ENCODE assay signal across 27 mouse cellular contexts in genomic region chr11:107524966-107525365, GRCm38 (mm10). TPM values are rescaled to one million over a fixed set of nuclear protein-coding genes. Genes with fewer than 3 reads are reported as not detected.
DNase-seq lines count a peak whose midpoint lies in the region; ATAC-seq and TF ChIP-seq lines count a peak whose summit lies in the region.
"Had no signal": no experiment of that assay in that cellular context is flagged by ENCODE, and none has a peak within 500 bp of the region (broad histone marks: within the 10 kb centered on the region; RNA-seq: fewer than 3 reads in every experiment).

No protein-coding gene starts in this region.

- H3K79me2 ChIP-seq in MEL (ENCODE audit: control insufficient read depth, insufficient read depth, low read length, poor library complexity), result no peaks in the 10 kb centered on the region

- no peak overlapping the region for H3K27ac ChIP-seq in MEL (ENCODE audit: control insufficient read depth, low read depth, low read length)
- no peak overlapping the region for H3K27ac ChIP-seq in lung, postnatal 0 days (ENCODE audit: low read length)
- H3K27ac ChIP-seq: embryonic facial prominence, embryonic 12.5 days; embryonic facial prominence, embryonic 15.5 days; heart, embryonic 15.5 days; hindbrain, embryonic 10.5 days; hindbrain, embryonic 13.5 days had no signal

- no peak overlapping the region for H3K4me2 ChIP-seq in lung, postnatal 0 days (replicated peaks; ENCODE audit: low read depth, low read length)
- H3K4me2 ChIP-seq: embryonic facial prominence, embryonic 12.5 days; embryonic facial prominence, embryonic 15.5 days; heart, embryonic 12.5 days; heart, embryonic 15.5 days; hindbrain, embryonic 13.5 days had no signal

- no peaks in the 10 kb centered on the region for H3K36me3 ChIP-seq in MEL (ENCODE audit: control insufficient read depth in 1 of 2, insufficient read depth in 2 of 2, low read length in 2 of 2)
- H3K36me3 ChIP-seq in lung, postnatal 0 days (ENCODE audit: insufficient read depth, low read length), result no peaks in the 10 kb centered on the region
- H3K36me3 ChIP-seq: embryonic facial prominence, embryonic 12.5 days; embryonic facial prominence, embryonic 15.5 days; heart, embryonic 12.5 days; heart, embryonic 15.5 days; hindbrain, embryonic 10.5 days; hindbrain, embryonic 13.5 days had no signal

- TF ChIP-seq POLR2A in MEL (IDR thresholded peaks at IDR 0.05; ENCODE audit: control insufficient read depth in 1 of 2, insufficient read depth in 1 of 2, low read depth in 1 of 2, low read length in 2 of 2, poor library complexity in 1 of 2), result no peak

- H3K4me3 ChIP-seq in MEL (ENCODE audit: control insufficient read depth in 1 of 2, insufficient read depth in 1 of 2, low read depth in 2 of 2, low read length in 2 of 2), result no peak overlapping the region
- H3K4me3 ChIP-seq in lung, postnatal 0 days (ENCODE audit: low read depth, low read length), result no peak overlapping the region
- H3K4me3 ChIP-seq: embryonic facial prominence, embryonic 12.5 days; embryonic facial prominence, embryonic 15.5 days; heart, embryonic 12.5 days; heart, embryonic 15.5 days; hindbrain, embryonic 10.5 days; hindbrain, embryonic 13.5 days had no signal

- no peak for TF ChIP-seq RAD21 in MEL (IDR thresholded peaks at IDR 0.05; ENCODE audit: low read depth, low read length)

- no peak overlapping the region for H3K9ac ChIP-seq in MEL (ENCODE audit: control insufficient read depth, low read depth, low read length, poor library complexity, severe bottlenecking)
- no peak overlapping the region for H3K9ac ChIP-seq in lung, postnatal 0 days (replicated peaks; ENCODE audit: low read depth)
- H3K9ac ChIP-seq: embryonic facial prominence, embryonic 12.5 days; embryonic facial prominence, embryonic 15.5 days; forebrain, postnatal 0 days; heart, embryonic 12.5 days; heart, embryonic 15.5 days; hindbrain, embryonic 13.5 days had no signal

- H3K27me3 ChIP-seq in MEL (ENCODE audit: control insufficient read depth in 1 of 2, insufficient read depth in 2 of 2, low read length in 2 of 2), result no peaks in the 10 kb centered on the region
- H3K27me3 ChIP-seq in lung, postnatal 0 days (replicated peaks; ENCODE audit: insufficient read depth, low read length), result no peaks in the 10 kb centered on the region
- H3K27me3 ChIP-seq: CH12.LX; embryonic facial prominence, embryonic 12.5 days; embryonic facial prominence, embryonic 15.5 days; heart, embryonic 12.5 days; heart, embryonic 15.5 days; hindbrain, embryonic 13.5 days; Patski had no signal

- 74% methylated on average over 1 of the region's 1 CpGs for WGBS in lung, postnatal 0 days

- TF ChIP-seq CTCF in MEL (IDR thresholded peaks at IDR 0.05 in 2 of 3, conservative IDR thresholded peaks at IDR 0.05 in 1 of 3; ENCODE audit: control insufficient read depth in 1 of 3, insufficient read depth in 1 of 3, low read depth in 2 of 3, low read length in 3 of 3, poor library complexity in 1 of 3, severe bottlenecking in 1 of 3), result no peak
- TF ChIP-seq CTCF in lung, postnatal 0 days (IDR thresholded peaks at IDR 0.05), result no peak

- no peak for TF ChIP-seq EP300 in MEL (IDR thresholded peaks at IDR 0.05; ENCODE audit: low read depth in 1 of 2, low read length in 2 of 2)
- no peak for TF ChIP-seq EP300 in lung, postnatal 0 days (IDR thresholded peaks at IDR 0.05)

- no peak for ATAC-seq in lung, postnatal 0 days
- ATAC-seq: forebrain, embryonic 14.5 days; forebrain, postnatal 0 days; hindbrain, embryonic 16.5 days; Patski had no signal

- H3K4me1 ChIP-seq in MEL (ENCODE audit: control insufficient read depth in 1 of 2, insufficient read depth in 2 of 2, low read length in 2 of 2), result no peaks in the 10 kb centered on the region; a peak in 1 of 4 replicates
- no peaks in the 10 kb centered on the region for H3K4me1 ChIP-seq in lung, postnatal 0 days (ENCODE audit: insufficient read depth, low read depth, low read length)
- H3K4me1 ChIP-seq: embryonic facial prominence, embryonic 12.5 days; embryonic facial prominence, embryonic 15.5 days; heart, embryonic 15.5 days; hindbrain, embryonic 13.5 days had no signal

- DNase-seq in MEL (ENCODE audit: low read depth, low spot score) (no peak), MN1 (ENCODE audit: low spot score) (no peak)
- DNase-seq in thymus, postnatal 10 days (ENCODE audit: low spot score in 2 of 2), result peak; percentile 42 to 46
- DNase-seq in thymus, postnatal 36 days, result peak; percentile 29 to 51
- DNase-seq in kidney, adult 9 months, result no peak
- DNase-seq in lung, postnatal 0 days (ENCODE audit: low spot score), result no peak
- DNase-seq: adrenal gland, postnatal 10 days; adrenal gland, postnatal 36 days; B cell, adult 2 months; cerebellum, adult 2 months; cerebellum, adult 9-11 months; cerebellum, postnatal 25 days; forebrain, postnatal 0 days; gastrocnemius, postnatal 25 days; heart, adult 18-20 months; heart, postnatal 10 days; heart, postnatal 36 days had no signal

- H3K9me3 ChIP-seq in MEL (replicated peaks; ENCODE audit: insufficient read depth, low read length), result no peaks in the 10 kb centered on the region
- H3K9me3 ChIP-seq in lung, postnatal 0 days (ENCODE audit: low read length), result no peaks in the 10 kb centered on the region
- H3K9me3 ChIP-seq: embryonic facial prominence, embryonic 12.5 days; embryonic facial prominence, embryonic 15.5 days; heart, embryonic 15.5 days; hindbrain, embryonic 10.5 days; hindbrain, embryonic 13.5 days had no signal

TF ChIP-seq in MEL, 35 proteins besides CTCF, POLR2A, EP300 and RAD21:
- TF ChIP-seq ZNF384 (IDR thresholded peaks at IDR 0.05; ENCODE audit: low read depth, low read length) (peak; percentile 48; the same call in 1 of the 2 replicates), KAT2A (conservative IDR thresholded peaks at IDR 0.05; ENCODE audit: low read depth, low read length) (no peak)

RNA-seq across cellular contexts. Expression of gene Helz, which starts 22.8 kb away (rescaled TPM):
- total RNA-seq in MEL (2012; rRNA removed), result 15.1 and 16.0 TPM in 2 replicates
- 10 to 100 TPM; 39.9 to 41.0 TPM for polyA plus RNA-seq in MEL (2012; ENCODE audit: insufficient read depth in 1 of 2, insufficient read length in 2 of 2, low read depth in 1 of 2, low replicate concordance in 2 of 2, missing spikeins in 1 of 2)
- polyA plus RNA-seq in lung, postnatal 0 days (2015; fragmentation: Nextera tagmentation; extraction: Ambion mirVana), result 8.4 and 9.9 TPM in 2 replicates

RNA-seq across cellular contexts. Expression of gene Psmd12, which starts 45.7 kb away (rescaled TPM):
- total RNA-seq in MEL (2012; rRNA removed), result 149 and 173 TPM in 2 replicates
- polyA plus RNA-seq in MEL (2012; ENCODE audit: insufficient read depth in 1 of 2, insufficient read length in 2 of 2, low read depth in 1 of 2, low replicate concordance in 2 of 2, missing spikeins in 1 of 2), result 100 to 1,000 TPM; 139 to 437 TPM
- 92.6 TPM in 2 replicates for polyA plus RNA-seq in lung, postnatal 0 days (2015; fragmentation: Nextera tagmentation; extraction: Ambion mirVana)

RNA-seq across cellular contexts. Expression of gene Pitpnc1, which starts 54.5 kb away (rescaled TPM):
- 19.3 and 31.9 TPM in 2 replicates for total RNA-seq in MEL (2012; rRNA removed)
- polyA plus RNA-seq in MEL (2012; ENCODE audit: insufficient read depth in 1 of 2, insufficient read length in 2 of 2, low read depth in 1 of 2, low replicate concordance in 2 of 2, missing spikeins in 1 of 2), result 10 to 100 TPM in 1 of 2 experiments, not detected in 1; 25.3 TPM
- 16.3 and 22.2 TPM in 2 replicates for polyA plus RNA-seq in lung, postnatal 0 days (2015; fragmentation: Nextera tagmentation; extraction: Ambion mirVana)

Comparison
In these comparisons a context has a peak if more than half of its experiments do, and no peak if none do; other contexts are left out.
1. DNase-seq: peak in thymus, postnatal 10 days (2 of 2) and thymus, postnatal 36 days (2 of 2); none in MEL (single experiment), MN1 (single experiment), kidney, adult 9 months (single experiment) and lung, postnatal 0 days (single experiment).